Mouse (Mus musculus) megakaryocyte, embryonic 14.5 days (primary cell): Measurements from ENCODE around the gene Ppm1h.

Experiments used
- FLI1 ChIP-seq: IDR thresholded peaks from 2 replicates; pipeline ENCODE4 v1.6.1; 2012; ENCODE audit warnings: low read length, inconsistent platforms, mixed read lengths
- GATA1 ChIP-seq: IDR thresholded peaks from 3 replicates; pipeline ENCODE4 v1.6.1; 2012; ENCODE audit warnings: mixed read lengths, low read length, inconsistent platforms, borderline replicate concordance

GRCm38 (mm10) chr10:122740117-122740516, 61.6 kb downstream of the Ppm1h start:
- TF ChIP-seq GATA1 = no peak
- TF ChIP-seq FLI1 = no peak
